Mouse (Mus musculus) embryonic facial prominence, embryonic 11.5 days (tissue): ENCODE results near the gene Kif1c. TPM values are rescaled to one million over a fixed set of nuclear protein-coding genes. Genes with fewer than 3 reads are reported as not detected.

Source experiments
- ATAC-seq: fragments of 200-750 bp; cut with Nextera tagmentation; replicated peaks from 2 replicates; pipeline ENCODE4 v1.8.0; 2017; ENCODE audit warnings: low read depth; ENCODE audit not compliant: insufficient number of reproducible peaks, low FRiP score, low TSS enrichment
- DNase-seq: peaks from one replicate; pipeline ENCODE4 v3.0.0-alpha.2; 2015; ENCODE audit warnings: low spot score
- H3K27ac ChIP-seq: fragments of 300-500 bp; sonication (generic); replicated peaks from 2 replicates; pipeline ENCODE4 v1.5.1; 2014; ENCODE audit warnings: mild to moderate bottlenecking, low read depth, low read length, control low read depth
- H3K27me3 ChIP-seq: fragments of 300-500 bp; sonication (generic); 2 replicates; pipeline ENCODE4 v1.6.1; 2014; ENCODE audit warnings: mild to moderate bottlenecking, low read length, moderate library complexity, mixed read lengths; ENCODE audit not compliant: control insufficient read depth, insufficient read depth
- H3K36me3 ChIP-seq: fragments of 300-500 bp; sonication (generic); replicated peaks from 2 replicates; pipeline ENCODE4 v1.6.1; 2014; ENCODE audit warnings: low read depth, mild to moderate bottlenecking, low read length, moderate library complexity, mixed read lengths; ENCODE audit not compliant: control insufficient read depth, insufficient read depth
- H3K4me1 ChIP-seq: fragments of 300-500 bp; sonication (generic); 2 replicates; pipeline ENCODE4 v1.6.1; 2014; ENCODE audit warnings: low read length, mixed read lengths; ENCODE audit not compliant: control insufficient read depth, insufficient read depth
- H3K4me2 ChIP-seq: fragments of 300-500 bp; sonication (generic); 2 replicates; pipeline ENCODE4 v1.6.1; 2014; ENCODE audit warnings: low read depth, mild to moderate bottlenecking, control low read depth, low read length, moderate library complexity
- H3K4me3 ChIP-seq: fragments of 300-500 bp; sonication (generic); 2 replicates; pipeline ENCODE4 v1.5.1; 2014; ENCODE audit warnings: low read depth, low read length, control low read depth
- H3K9ac ChIP-seq: fragments of 300-500 bp; sonication (generic); replicated peaks from 2 replicates; pipeline ENCODE4 v1.6.1; 2014; ENCODE audit warnings: mild to moderate bottlenecking, control low read depth, low read length
- H3K9me3 ChIP-seq: fragments of 300-500 bp; sonication (generic); replicated peaks from 2 replicates; pipeline ENCODE4 v1.6.1; 2016; ENCODE audit warnings: mild to moderate bottlenecking, low read length, inconsistent platforms, mixed read lengths; ENCODE audit not compliant: control insufficient read depth
- WGBS: fragments of 180-500 bp; shearing (Covaris S2); extraction: QIAGEN DNeasy Blood & Tissue Kit; methylation state at CpG from one replicate; pipeline ENCODE4 v1.1.7; 2014; 5-methylcytosine and 5-hydroxymethylcytosine counted together
- polyA plus RNA-seq: library from polyadenylated mRNA; unstranded; fragments of >200 nt; fragmentation: Nextera tagmentation; extraction: Ambion mirVana; gene quantifications from 2 replicates; pipeline ENCODE4 v1.2.1, GENCODE M21; 2014

The Kif1c gene
- polyA plus RNA-seq, 1 experiment from 2014 or later: 8.3 TPM

- Histone ChIP-seq H3K4me3 (peak overlapping the region; percentile 88; the same call in 1 of the 2 replicates), H3K27me3 (no peaks in the 10 kb centered on the region), H3K4me2 (peak overlapping the region; percentile 2; the same call in 1 of the 2 replicates), H3K36me3 (peaks cover 6% of the 10 kb centered on the region), H3K4me1 (peaks cover 3% of the 10 kb centered on the region; the same call in 1 of the 2 replicates), H3K9me3 (no peaks in the 10 kb centered on the region), H3K27ac (no peak overlapping the region), H3K9ac (no peak overlapping the region; the same call in 1 of the 2 replicates)
- DNase-seq (no peak), ATAC-seq (no peak)
- WGBS: 83% methylated on average over 6 of the region's 6 CpGs
Measured at GRCm38 (mm10) chr11:70701984-70702733, 1.8 kb downstream of the Kif1c start.

- Histone ChIP-seq H3K27me3 (no peaks in the 10 kb centered on the region), H3K4me1 (peaks cover 3% of the 10 kb centered on the region; the same call in 1 of the 2 replicates), H3K4me2 (no peak overlapping the region), H3K4me3 (no peak overlapping the region), H3K27ac (no peak overlapping the region), H3K9ac (no peak overlapping the region), H3K36me3 (peaks cover 6% of the 10 kb centered on the region), H3K9me3 (no peaks in the 10 kb centered on the region)
- 69% methylated on average over 6 of the region's 6 CpGs for WGBS
- DNase-seq: no peak
- no peak for ATAC-seq
Measured at GRCm38 (mm10) chr11:70702781-70703180, 2.4 kb downstream of the Kif1c start.

- H3K4me1 ChIP-seq: peaks cover 3% of the 10 kb centered on the region; the same call in 1 of the 2 replicates
- no peaks in the 10 kb centered on the region for H3K27me3 ChIP-seq
- H3K4me2 ChIP-seq: no peak overlapping the region
- WGBS: 73% methylated on average over 3 of the region's 3 CpGs
- DNase-seq (no peak), ATAC-seq (no peak)
- no peaks in the 10 kb centered on the region for H3K9me3 ChIP-seq
- H3K27ac ChIP-seq: no peak overlapping the region
- H3K9ac ChIP-seq: no peak overlapping the region
- H3K36me3 ChIP-seq: peaks cover 6% of the 10 kb centered on the region
- H3K4me3 ChIP-seq: no peak overlapping the region
Measured at GRCm38 (mm10) chr11:70706127-70706526, 5.8 kb downstream of the Kif1c start.

- H3K27ac ChIP-seq: no peak overlapping the region
- no peaks in the 10 kb centered on the region for H3K27me3 ChIP-seq
- DNase-seq: no peak
- H3K9me3 ChIP-seq: no peaks in the 10 kb centered on the region
- 94% methylated on average over 10 of the region's 10 CpGs for WGBS
- no peak overlapping the region for H3K4me2 ChIP-seq
- ATAC-seq: no peak
- H3K4me1 ChIP-seq: no peaks in the 10 kb centered on the region
- H3K9ac ChIP-seq: no peak overlapping the region
- no peak overlapping the region for H3K4me3 ChIP-seq
- H3K36me3 ChIP-seq: peaks cover 9% of the 10 kb centered on the region
Measured at GRCm38 (mm10) chr11:70711026-70711425, 10.7 kb downstream of the Kif1c start.

- no peak overlapping the region for H3K9ac ChIP-seq
- ATAC-seq (no peak), DNase-seq (no peak)
- H3K36me3 ChIP-seq: peaks cover 5% of the 10 kb centered on the region; the same call in 1 of the 2 replicates
- no peaks in the 10 kb centered on the region for H3K27me3 ChIP-seq
- H3K27ac ChIP-seq: no peak overlapping the region
- no peaks in the 10 kb centered on the region for H3K9me3 ChIP-seq
- H3K4me2 ChIP-seq: no peak overlapping the region
- 87% methylated on average over 6 of the region's 6 CpGs for WGBS
- no peak overlapping the region for H3K4me3 ChIP-seq
- no peaks in the 10 kb centered on the region for H3K4me1 ChIP-seq
Measured at GRCm38 (mm10) chr11:70713222-70713621, 12.9 kb downstream of the Kif1c start.

GRCm38 (mm10) chr11:70715832-70716231 lies 15.5 kb downstream of the Kif1c start:
- Histone ChIP-seq H3K27ac (no peak overlapping the region), H3K36me3 (peaks cover 5% of the 10 kb centered on the region), H3K9ac (no peak overlapping the region), H3K4me1 (no peaks in the 10 kb centered on the region), H3K27me3 (no peaks in the 10 kb centered on the region), H3K4me3 (no peak overlapping the region), H3K9me3 (no peaks in the 10 kb centered on the region), H3K4me2 (no peak overlapping the region)
- WGBS: 92% methylated on average over 6 of the region's 6 CpGs
- DNase-seq: no peak
- ATAC-seq: no peak

- 61% methylated on average over 5 of the region's 5 CpGs for WGBS
- Histone ChIP-seq H3K4me3 (no peak overlapping the region), H3K27me3 (no peaks in the 10 kb centered on the region), H3K4me2 (no peak overlapping the region), H3K27ac (no peak overlapping the region), H3K9ac (no peak overlapping the region), H3K9me3 (no peaks in the 10 kb centered on the region), H3K36me3 (peaks cover 2% of the 10 kb centered on the region), H3K4me1 (no peaks in the 10 kb centered on the region)
- DNase-seq: no peak
- ATAC-seq: no peak
Measured at GRCm38 (mm10) chr11:70718481-70718880, 18.1 kb downstream of the Kif1c start.

GRCm38 (mm10) chr11:70720567-70720966 lies 20.2 kb downstream of the Kif1c start:
- no peak for ATAC-seq
- Histone ChIP-seq H3K9ac (no peak overlapping the region), H3K36me3 (peaks cover 5% of the 10 kb centered on the region), H3K4me3 (no peak overlapping the region), H3K4me2 (no peak overlapping the region), H3K9me3 (no peaks in the 10 kb centered on the region), H3K27ac (no peak overlapping the region), H3K27me3 (no peaks in the 10 kb centered on the region), H3K4me1 (no peaks in the 10 kb centered on the region)
- DNase-seq: no peak
- WGBS: 86% methylated on average over 3 of the region's 3 CpGs
